Mouse (Mus musculus): ENCODE results near the gene Rgp1. TPM values are rescaled to one million over a fixed set of nuclear protein-coding genes. Genes with fewer than 3 reads are reported as not detected.

The Rgp1 gene
- polyA plus RNA-seq, 2 experiments = 11.0 to 15.1 TPM

DNA sequence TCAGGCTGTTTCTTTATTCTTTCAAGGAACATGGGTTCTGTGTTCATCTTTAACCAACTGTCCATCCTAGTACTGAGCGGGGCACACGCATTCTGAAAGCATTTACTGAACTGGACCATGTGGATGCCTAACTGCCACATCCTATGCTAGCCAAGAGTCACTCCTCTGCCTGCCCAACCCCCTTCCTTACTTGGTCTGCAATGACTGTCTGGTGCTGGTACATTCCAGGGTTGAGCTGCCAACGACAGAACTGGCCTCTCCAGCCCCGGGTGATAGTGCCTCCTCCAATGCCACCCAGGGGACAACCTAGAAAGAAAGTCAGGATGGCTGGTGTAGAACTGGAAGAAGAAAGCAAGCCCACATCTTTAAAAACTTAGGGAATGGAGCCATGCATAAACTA, 5.0 kb upstream of the Rgp1 start:
- no peak overlapping the region for H3K4me3 ChIP-seq (ENCODE audit: insufficient read depth in 1 of 2, low read depth in 2 of 2, low read length in 2 of 2)
- no peak overlapping the region for H3K9ac ChIP-seq (replicated peaks)

DNA sequence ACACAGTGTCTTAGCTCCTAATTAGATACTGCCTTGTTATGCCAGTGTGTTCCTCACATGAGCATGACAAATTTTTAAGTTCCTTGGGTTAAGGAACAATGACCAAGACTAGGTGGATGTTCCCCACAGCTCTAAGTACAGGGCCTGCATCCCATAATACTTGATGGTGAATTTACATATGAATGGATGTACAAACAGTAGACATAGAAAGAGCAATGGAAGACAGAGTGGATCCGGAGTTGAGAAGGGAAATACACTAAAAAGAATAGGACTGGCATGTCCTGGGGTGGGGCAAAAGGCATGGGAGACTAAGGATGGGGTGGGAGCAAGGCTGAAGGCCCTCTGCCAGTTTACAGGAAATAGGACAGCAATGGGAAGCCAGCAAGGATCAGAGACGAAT, 3.2 kb upstream of the Rgp1 start:
- Histone ChIP-seq H3K4me2 (ENCODE audit: low read depth) (peak overlapping the region; percentile 92), H3K4me1 (replicated peaks; ENCODE audit: control insufficient read depth in 2 of 2, insufficient read depth in 2 of 2, low read length in 1 of 2) (peaks cover 11 to 20% of the 10 kb centered on the region in 2 experiments), H3K9ac (replicated peaks) (peak overlapping the region; percentile 23; the same call in 1 of the 2 replicates), H3K36me3 (replicated peaks; ENCODE audit: control insufficient read depth, insufficient read depth, low read depth) (peaks cover 14% of the 10 kb centered on the region), H3K27ac (no peak overlapping the region), H3K9me3 (ENCODE audit: control insufficient read depth, low read length) (no peaks in the 10 kb centered on the region), H3K27me3 (ENCODE audit: control insufficient read depth, insufficient read depth, low read length) (no peaks in the 10 kb centered on the region), H3K4me3 (ENCODE audit: insufficient read depth in 1 of 2, low read depth in 2 of 2, low read length in 2 of 2) (peak overlapping the region in 1 of 2 experiments; percentile 15; a peak in 2 of 4 replicates)
- ATAC-seq (ENCODE audit: insufficient read depth) = no peak
- 55% methylated on average over 2 of the region's 2 CpGs for WGBS (ENCODE audit: insufficient replicate concordance)
- TF ChIP-seq CTCF (IDR thresholded peaks at IDR 0.05; ENCODE audit: low read depth) = no peak
- no peak for TF ChIP-seq EP300 (IDR thresholded peaks at IDR 0.05; ENCODE audit: low read depth)
- no peak for DNase-seq (ENCODE audit: low read depth in 3 of 3, low spot score in 3 of 3)

More for the DNA sequence above, 5.0 kb upstream of the Rgp1 start:
- H3K9me3 ChIP-seq (ENCODE audit: control insufficient read depth, low read length) = no peaks in the 10 kb centered on the region
- TF ChIP-seq EP300 (IDR thresholded peaks at IDR 0.05; ENCODE audit: low read depth) (no peak), CTCF (IDR thresholded peaks at IDR 0.05; ENCODE audit: low read depth) (no peak)
- WGBS (ENCODE audit: insufficient replicate concordance) = 84% methylated on average over 4 of the region's 4 CpGs
- H3K27ac ChIP-seq = no peak overlapping the region
- H3K27me3 ChIP-seq (ENCODE audit: control insufficient read depth, insufficient read depth, low read length) = no peaks in the 10 kb centered on the region
- peaks cover 11 to 16% of the 10 kb centered on the region in 2 experiments for H3K4me1 ChIP-seq (replicated peaks; ENCODE audit: control insufficient read depth in 2 of 2, insufficient read depth in 2 of 2, low read length in 1 of 2)
- DNase-seq (ENCODE audit: low read depth in 3 of 3, low spot score in 3 of 3) (no peak), ATAC-seq (ENCODE audit: insufficient read depth) (no peak)
- no peak overlapping the region for H3K4me2 ChIP-seq (ENCODE audit: low read depth)
- peaks cover 31% of the 10 kb centered on the region for H3K36me3 ChIP-seq (replicated peaks; ENCODE audit: control insufficient read depth, insufficient read depth, low read depth)

DNA sequence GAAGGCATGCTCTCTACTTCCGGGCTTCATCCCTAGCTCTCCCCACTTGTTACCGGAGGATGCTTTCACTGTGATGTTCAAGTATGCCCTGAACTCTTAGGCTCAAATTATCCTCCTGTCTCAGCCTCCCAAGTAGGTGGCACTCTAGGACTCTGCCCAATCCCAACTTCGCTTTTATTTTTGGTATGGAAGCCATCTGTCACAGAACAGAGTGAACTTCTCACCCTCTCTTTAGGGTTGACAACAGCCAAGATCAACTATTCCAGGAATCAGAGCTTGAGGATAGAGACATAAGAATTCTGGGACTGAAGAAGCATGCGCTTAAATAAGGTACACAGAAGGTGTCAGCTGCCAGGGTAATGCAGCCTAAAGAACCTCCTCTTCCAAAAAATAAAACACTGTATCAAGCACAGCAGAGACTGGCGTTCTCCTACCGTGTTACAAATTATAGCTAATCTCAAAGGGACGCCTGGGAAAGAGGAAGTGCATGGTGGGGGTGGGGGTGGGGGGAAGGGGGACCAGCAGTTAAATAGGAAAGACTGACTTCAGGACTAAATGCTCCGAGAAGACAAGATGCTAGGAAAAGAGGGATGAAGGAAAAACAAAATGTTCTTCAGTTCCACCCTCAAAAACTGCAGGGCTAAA, 1.2 kb upstream of the Rgp1 start:
- Histone ChIP-seq H3K9ac (replicated peaks) (peak overlapping the region; percentile 90), H3K9me3 (ENCODE audit: control insufficient read depth, low read length) (no peaks in the 10 kb centered on the region), H3K27ac (peak overlapping the region; percentile 88), H3K27me3 (ENCODE audit: control insufficient read depth, insufficient read depth, low read length) (no peaks in the 10 kb centered on the region), H3K36me3 (replicated peaks; ENCODE audit: control insufficient read depth, insufficient read depth, low read depth) (peaks cover 22% of the 10 kb centered on the region), H3K4me1 (replicated peaks; ENCODE audit: control insufficient read depth in 2 of 2, insufficient read depth in 2 of 2, low read length in 1 of 2) (peaks cover 11 to 20% of the 10 kb centered on the region in 2 experiments), H3K4me2 (ENCODE audit: low read depth) (peak overlapping the region; percentile 92), H3K4me3 (ENCODE audit: insufficient read depth in 1 of 2, low read depth in 2 of 2, low read length in 2 of 2) (peak overlapping the region; percentile 83)
- no peak for TF ChIP-seq EP300 (IDR thresholded peaks at IDR 0.05; ENCODE audit: low read depth)
- TF ChIP-seq CTCF (IDR thresholded peaks at IDR 0.05; ENCODE audit: low read depth) = no peak
- 24% methylated on average over 8 of the region's 8 CpGs for WGBS (ENCODE audit: insufficient replicate concordance)
- ATAC-seq (ENCODE audit: insufficient read depth) (no peak), DNase-seq (ENCODE audit: low read depth in 3 of 3, low spot score in 3 of 3) (no peak)

DNA sequence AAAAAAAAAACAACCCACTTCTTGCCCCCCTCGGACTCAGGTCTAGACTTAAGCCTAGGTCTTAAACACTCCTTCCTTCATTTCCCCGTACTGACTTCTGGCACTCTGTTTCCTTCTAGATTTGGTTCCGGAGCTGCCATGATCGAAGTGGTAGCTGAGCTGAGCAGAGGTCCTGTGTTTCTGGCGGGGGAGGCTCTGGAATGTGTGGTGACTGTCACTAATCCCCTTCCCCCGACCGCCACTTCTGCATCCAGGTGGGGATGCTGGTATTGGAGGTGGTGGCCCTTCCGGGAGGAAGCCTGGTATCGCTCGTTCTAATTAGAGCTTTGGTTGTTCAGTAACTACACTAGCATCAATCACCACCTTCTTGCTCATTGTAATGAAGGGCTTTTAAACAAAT, 741 bp downstream of the Rgp1 start:
- no peaks in the 10 kb centered on the region for H3K27me3 ChIP-seq (ENCODE audit: control insufficient read depth, insufficient read depth, low read length)
- WGBS (ENCODE audit: insufficient replicate concordance) = 6% methylated on average over 10 of the region's 10 CpGs
- peak overlapping the region; percentile 90 for H3K9ac ChIP-seq (replicated peaks)
- peaks cover 11 to 20% of the 10 kb centered on the region in 2 experiments for H3K4me1 ChIP-seq (replicated peaks; ENCODE audit: control insufficient read depth in 2 of 2, insufficient read depth in 2 of 2, low read length in 1 of 2)
- no peaks in the 10 kb centered on the region for H3K9me3 ChIP-seq (ENCODE audit: control insufficient read depth, low read length)
- TF ChIP-seq EP300 (IDR thresholded peaks at IDR 0.05; ENCODE audit: low read depth) (no peak), CTCF (IDR thresholded peaks at IDR 0.05; ENCODE audit: low read depth) (no peak)
- peak overlapping the region; percentile 92 for H3K4me2 ChIP-seq (ENCODE audit: low read depth)
- H3K36me3 ChIP-seq (replicated peaks; ENCODE audit: control insufficient read depth, insufficient read depth, low read depth) = peaks cover 27% of the 10 kb centered on the region
- peak overlapping the region; percentile 83 for H3K4me3 ChIP-seq (ENCODE audit: insufficient read depth in 1 of 2, low read depth in 2 of 2, low read length in 2 of 2)
- ATAC-seq (ENCODE audit: insufficient read depth) (no peak), DNase-seq (ENCODE audit: low read depth in 3 of 3, low spot score in 3 of 3) (no peak)
- peak overlapping the region; percentile 88 for H3K27ac ChIP-seq

DNA sequence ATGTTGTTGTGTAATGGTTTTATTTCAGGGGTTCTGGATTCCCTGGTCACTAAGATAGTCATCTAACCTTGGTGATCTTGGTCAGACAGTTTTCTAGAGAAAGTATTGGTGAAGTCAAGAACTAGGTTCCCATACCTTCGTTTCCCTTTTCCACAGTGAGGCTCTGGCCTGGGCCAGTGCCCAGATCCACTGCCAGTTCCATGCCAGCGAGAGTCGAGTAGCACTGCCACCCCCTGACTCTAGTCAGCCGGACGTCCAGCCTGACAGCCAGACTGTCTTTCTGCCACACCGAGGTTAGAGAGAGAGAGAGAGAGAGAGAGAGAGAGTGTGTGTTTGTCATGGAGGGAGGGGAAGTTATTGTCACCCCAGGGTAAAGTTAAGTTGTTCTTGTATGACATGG, 1.2 kb downstream of the Rgp1 start:
- WGBS (ENCODE audit: insufficient replicate concordance) = 67% methylated on average over 6 of the region's 6 CpGs
- peak overlapping the region; percentile 83 for H3K4me3 ChIP-seq (ENCODE audit: insufficient read depth in 1 of 2, low read depth in 2 of 2, low read length in 2 of 2)
- TF ChIP-seq CTCF (IDR thresholded peaks at IDR 0.05; ENCODE audit: low read depth) (no peak), EP300 (IDR thresholded peaks at IDR 0.05; ENCODE audit: low read depth) (no peak)
- peak overlapping the region; percentile 90 for H3K9ac ChIP-seq (replicated peaks)
- peaks cover 27% of the 10 kb centered on the region for H3K36me3 ChIP-seq (replicated peaks; ENCODE audit: control insufficient read depth, insufficient read depth, low read depth)
- H3K4me2 ChIP-seq (ENCODE audit: low read depth) = peak overlapping the region; percentile 92
- ATAC-seq (ENCODE audit: insufficient read depth) (no peak), DNase-seq (ENCODE audit: low read depth in 3 of 3, low spot score in 3 of 3) (no peak)
- no peaks in the 10 kb centered on the region for H3K9me3 ChIP-seq (ENCODE audit: control insufficient read depth, low read length)
- peaks cover 11 to 20% of the 10 kb centered on the region in 2 experiments for H3K4me1 ChIP-seq (replicated peaks; ENCODE audit: control insufficient read depth in 2 of 2, insufficient read depth in 2 of 2, low read length in 1 of 2)
- no peak overlapping the region for H3K27ac ChIP-seq
- H3K27me3 ChIP-seq (ENCODE audit: control insufficient read depth, insufficient read depth, low read length) = no peaks in the 10 kb centered on the region
